Mouse (Mus musculus) kidney, embryonic 14.5 days (tissue): ENCODE data around the gene Ppp1r37. TPM values are rescaled to one million over a fixed set of nuclear protein-coding genes. Genes with fewer than 3 reads are reported as not detected.

Source experiments
- ATAC-seq: fragments of 200-750 bp; cut with Nextera tagmentation; 2 replicates; pipeline ENCODE4 v1.8.0; 2017; ENCODE audit warnings: moderate number of reproducible peaks, mild to moderate bottlenecking, moderate TSS enrichment, moderate library complexity; ENCODE audit not compliant: low FRiP score, low TSS enrichment
- H3K27ac ChIP-seq: fragments of 300-500 bp; sonication (generic); 2 replicates; pipeline ENCODE4 v1.5.1; 2014; ENCODE audit warnings: low read depth, mild to moderate bottlenecking, low read length, moderate library complexity, mixed read lengths
- H3K27me3 ChIP-seq: fragments of 300-500 bp; sonication (generic); 2 replicates; pipeline ENCODE4 v1.6.1; 2014; ENCODE audit warnings: mild to moderate bottlenecking, low read length; ENCODE audit not compliant: control insufficient read depth, insufficient read depth
- H3K36me3 ChIP-seq: fragments of 300-500 bp; sonication (generic); 2 replicates; pipeline ENCODE4 v1.6.1; 2014; ENCODE audit warnings: low read length, mixed read lengths; ENCODE audit not compliant: control insufficient read depth, insufficient read depth
- H3K4me1 ChIP-seq: fragments of 300-500 bp; sonication (generic); 2 replicates; pipeline ENCODE4 v1.6.1; 2014; ENCODE audit warnings: low read length, mixed read lengths; ENCODE audit not compliant: control insufficient read depth, insufficient read depth
- H3K4me2 ChIP-seq: fragments of 300-500 bp; sonication (generic); replicated peaks from 2 replicates; pipeline ENCODE4 v1.6.1; 2014; ENCODE audit warnings: low read depth, mild to moderate bottlenecking, low read length
- H3K4me3 ChIP-seq: fragments of 300-500 bp; sonication (generic); 2 replicates; pipeline ENCODE4 v1.5.1; 2014; ENCODE audit warnings: mild to moderate bottlenecking, low read length
- H3K9ac ChIP-seq: fragments of 300-500 bp; sonication (generic); 2 replicates; pipeline ENCODE4 v1.6.1; 2014; ENCODE audit warnings: low read depth, mild to moderate bottlenecking, low read length, moderate library complexity
- H3K9me3 ChIP-seq: fragments of 300-500 bp; sonication (generic); 2 replicates; pipeline ENCODE4 v1.6.1; 2016; ENCODE audit warnings: low read length; ENCODE audit not compliant: control insufficient read depth
- WGBS: fragments of 180-500 bp; shearing (Covaris S2); extraction: QIAGEN DNeasy Blood & Tissue Kit; methylation state at CpG from one replicate; pipeline ENCODE4 v1.1.7; 2014; 5-methylcytosine and 5-hydroxymethylcytosine counted together
- polyA plus RNA-seq: library from polyadenylated mRNA; unstranded; fragments of >200 nt; fragmentation: Nextera tagmentation; extraction: Ambion mirVana; gene quantifications from 2 replicates; pipeline ENCODE4 v1.2.1, GENCODE M21; 2014

Gene Ppp1r37
- polyA plus RNA-seq, 1 experiment from 2014 or later: 6.5 TPM

DNA sequence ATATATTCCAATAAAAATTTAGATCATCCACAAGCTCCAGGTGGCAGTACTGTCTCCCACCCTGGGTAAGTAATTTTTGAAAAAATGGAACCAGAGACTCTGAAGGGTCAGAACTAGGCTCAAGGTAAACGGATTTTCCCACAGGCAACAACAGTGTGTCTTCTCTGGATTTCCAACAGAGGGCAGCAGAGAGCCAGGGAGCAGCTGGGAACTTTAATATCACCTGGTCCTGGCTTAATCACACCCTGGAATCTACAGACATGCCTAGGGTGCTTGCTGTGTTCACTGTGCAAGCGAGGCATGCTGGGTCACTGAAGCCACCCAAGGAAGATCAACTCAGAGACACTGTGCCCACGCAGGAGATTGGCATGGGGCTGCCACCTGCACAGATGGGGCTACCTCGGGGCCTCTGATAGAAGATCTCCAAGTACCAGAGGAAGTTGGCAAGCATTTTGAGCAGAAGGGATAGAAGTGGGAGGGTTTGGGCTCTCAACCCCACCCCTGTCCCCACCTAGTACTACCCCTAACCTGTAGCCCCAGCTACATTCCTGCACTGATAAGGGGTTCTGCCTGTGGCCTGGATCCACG, 59.3 kb downstream of the Ppp1r37 start:
- no peak overlapping the region for H3K27ac ChIP-seq
- no peaks in the 10 kb centered on the region for H3K27me3 ChIP-seq
- 0 out of 2 replicates have a peak, but pooled peaks cover 4% of the 10 kb centered on the region for H3K4me1 ChIP-seq
- no peak overlapping the region for H3K4me2 ChIP-seq
- no peaks in the 10 kb centered on the region for H3K36me3 ChIP-seq
- WGBS: 34% methylated on average over 5 of the region's 5 CpGs
- H3K9me3 ChIP-seq: no peaks in the 10 kb centered on the region
- ATAC-seq: no peak
- no peak overlapping the region for H3K4me3 ChIP-seq
- no peak overlapping the region for H3K9ac ChIP-seq

DNA sequence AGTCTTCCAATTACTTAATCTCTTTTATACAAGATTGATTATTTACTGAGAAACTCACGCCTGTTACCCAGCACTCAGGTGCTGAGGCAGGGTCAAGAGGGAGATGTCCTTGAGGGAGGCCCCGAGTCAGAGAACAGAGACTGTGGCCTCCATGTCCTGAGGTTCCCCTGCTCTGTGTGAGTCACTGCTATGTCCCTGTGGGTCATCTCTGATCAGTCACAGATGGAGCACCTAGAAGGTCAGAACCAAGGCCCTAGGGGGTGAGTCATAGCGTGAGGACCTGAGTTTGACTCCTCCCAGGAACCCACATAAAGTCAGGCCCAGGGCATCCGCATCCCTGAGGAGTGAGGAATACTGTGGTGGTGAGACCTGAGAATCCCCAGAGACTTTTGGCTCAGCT, 61.2 kb downstream of the Ppp1r37 start:
- H3K4me3 ChIP-seq: no peak overlapping the region
- no peak overlapping the region for H3K9ac ChIP-seq
- no peaks in the 10 kb centered on the region for H3K4me1 ChIP-seq
- H3K27ac ChIP-seq: no peak overlapping the region
- no peaks in the 10 kb centered on the region for H3K27me3 ChIP-seq
- H3K9me3 ChIP-seq: no peaks in the 10 kb centered on the region
- no peak for ATAC-seq
- H3K4me2 ChIP-seq: no peak overlapping the region
- WGBS: 84% methylated on average over 4 of the region's 4 CpGs
- H3K36me3 ChIP-seq: no peaks in the 10 kb centered on the region

DNA sequence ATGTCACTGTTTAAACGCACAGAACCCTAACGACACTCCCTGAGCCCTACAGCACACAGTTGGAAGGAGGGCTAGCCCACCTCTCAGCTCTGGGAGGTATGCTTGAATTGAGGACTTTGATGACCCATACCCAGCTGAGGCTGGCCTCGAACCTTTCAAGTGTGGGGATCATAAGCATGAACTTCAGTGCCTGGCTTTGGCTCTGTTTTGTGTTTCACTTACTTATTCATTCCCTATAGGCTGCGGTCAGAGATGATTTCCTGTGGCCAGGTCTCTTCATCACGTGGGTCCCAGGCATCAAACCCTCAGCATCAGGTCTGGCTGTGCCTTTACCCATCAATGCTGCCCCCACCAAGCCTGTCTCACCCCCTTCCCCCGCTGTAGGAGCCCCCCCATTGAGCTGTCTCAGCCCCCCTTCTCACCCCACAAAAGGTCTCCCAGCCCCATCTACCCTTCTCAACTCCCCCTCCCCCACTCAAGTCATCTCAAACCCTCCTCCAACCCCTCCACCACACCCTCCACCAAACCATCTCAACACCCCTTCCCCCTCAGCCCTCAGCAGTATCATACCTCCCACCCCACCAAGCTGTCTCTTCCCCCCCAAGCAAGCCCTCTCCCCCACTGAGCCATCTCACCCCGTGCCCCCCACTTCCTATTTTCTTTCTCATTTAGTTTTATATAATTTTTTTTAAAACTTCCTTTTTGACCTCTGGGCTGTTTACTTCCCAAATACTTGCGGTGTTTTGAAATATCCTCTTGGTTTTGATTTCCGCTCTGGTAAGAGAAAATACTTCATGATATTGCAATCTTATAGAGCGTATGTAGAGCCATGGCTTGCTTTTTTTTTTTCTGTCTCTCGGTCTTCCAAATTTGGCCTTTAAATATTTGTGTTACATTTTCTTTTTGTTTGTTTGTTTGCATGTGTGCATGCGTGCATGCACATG, 62.2 kb downstream of the Ppp1r37 start:
- WGBS: 71% methylated on average over 12 of the region's 12 CpGs
- ATAC-seq: no peak
- Histone ChIP-seq H3K9ac (no peak overlapping the region), H3K4me1 (0 out of 2 replicates have a peak, but pooled peaks cover 2% of the 10 kb centered on the region), H3K27me3 (no peaks in the 10 kb centered on the region), H3K27ac (no peak overlapping the region), H3K36me3 (no peaks in the 10 kb centered on the region), H3K4me3 (no peak overlapping the region), H3K4me2 (no peak overlapping the region), H3K9me3 (no peaks in the 10 kb centered on the region)

DNA sequence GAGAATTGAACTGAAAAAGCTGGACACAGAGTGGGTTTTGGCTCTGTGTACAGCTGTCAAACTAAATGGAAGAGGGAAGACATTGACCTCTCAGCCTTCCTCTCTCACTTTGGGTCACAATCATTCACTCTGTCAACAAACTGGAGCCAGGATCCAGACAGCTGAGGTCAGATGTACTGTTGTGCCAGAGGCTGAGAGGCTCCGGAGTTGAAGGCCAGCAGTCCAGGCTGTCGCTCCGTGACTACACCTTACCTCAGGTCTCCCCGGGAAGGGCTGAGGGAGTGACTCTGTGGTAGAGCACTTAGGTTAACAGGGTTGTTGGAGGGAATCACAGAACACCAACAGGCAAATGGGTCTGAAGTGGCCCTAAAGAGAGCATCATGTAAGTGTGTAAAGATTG, 64.5 kb downstream of the Ppp1r37 start:
- H3K9me3 ChIP-seq: no peaks in the 10 kb centered on the region
- no peak for ATAC-seq
- H3K36me3 ChIP-seq: no peaks in the 10 kb centered on the region
- H3K27me3 ChIP-seq: no peaks in the 10 kb centered on the region
- H3K9ac ChIP-seq: no peak overlapping the region
- no peak overlapping the region for H3K4me3 ChIP-seq
- H3K27ac ChIP-seq: no peak overlapping the region
- WGBS: 25% methylated on average over 4 of the region's 4 CpGs
- 0 out of 2 replicates have a peak, but pooled peaks cover 4% of the 10 kb centered on the region for H3K4me1 ChIP-seq
- no peak overlapping the region for H3K4me2 ChIP-seq

GRCm38 (mm10) chr7:19496214-19496555, 66.7 kb downstream of the Ppp1r37 start:
- Histone ChIP-seq H3K4me2 (no peak overlapping the region), H3K4me1 (0 out of 2 replicates have a peak, but pooled peaks cover 10% of the 10 kb centered on the region), H3K4me3 (no peak overlapping the region), H3K9me3 (no peaks in the 10 kb centered on the region), H3K36me3 (no peaks in the 10 kb centered on the region), H3K27me3 (peaks cover 10% of the 10 kb centered on the region), H3K9ac (no peak overlapping the region), H3K27ac (no peak overlapping the region)
- WGBS: 57% methylated on average over 5 of the region's 5 CpGs
- ATAC-seq: no peak

DNA sequence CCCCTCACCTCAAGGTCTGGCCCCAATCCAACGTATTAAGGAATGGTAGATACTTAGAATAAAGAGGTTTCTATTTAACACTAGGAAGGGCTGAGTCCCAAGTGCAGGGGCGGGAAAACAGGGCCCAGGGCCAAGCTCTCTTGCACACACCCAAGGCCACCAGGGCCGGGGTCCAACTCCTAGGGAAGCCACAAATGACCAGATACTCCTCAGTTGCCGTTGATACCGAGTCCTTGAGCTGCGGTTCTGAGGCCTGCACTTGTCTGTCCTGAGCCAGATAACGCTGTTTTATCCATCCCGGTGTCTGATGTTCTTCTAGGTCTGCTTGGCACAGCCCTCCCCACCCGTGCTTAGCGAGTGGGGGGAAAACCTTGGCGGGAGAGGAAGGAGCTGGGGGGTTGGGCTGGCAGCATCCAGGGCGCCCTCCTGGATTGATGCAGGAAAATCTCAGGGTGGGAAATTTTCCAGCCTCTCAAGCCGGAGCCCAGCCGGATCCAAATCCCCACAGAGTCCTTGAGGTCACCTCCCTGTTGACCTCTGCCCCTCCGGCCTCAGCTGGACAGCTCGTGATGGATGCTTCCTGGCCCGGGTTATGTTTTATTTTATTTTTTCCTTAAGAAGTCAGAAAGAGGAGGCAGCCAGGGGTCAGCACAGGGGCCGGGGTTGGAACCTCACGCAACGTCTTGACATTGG, 67.2 kb downstream of the Ppp1r37 start:
- H3K27me3 ChIP-seq: peaks cover 15% of the 10 kb centered on the region
- 0 out of 2 replicates have a peak, but pooled peaks cover 10% of the 10 kb centered on the region for H3K4me1 ChIP-seq
- H3K9me3 ChIP-seq: no peaks in the 10 kb centered on the region
- H3K36me3 ChIP-seq: no peaks in the 10 kb centered on the region
- H3K4me2 ChIP-seq: no peak overlapping the region
- H3K9ac ChIP-seq: no peak overlapping the region
- no peak overlapping the region for H3K27ac ChIP-seq
- ATAC-seq: no peak; the same call in 1 of the 2 replicates
- H3K4me3 ChIP-seq: no peak overlapping the region
- 44% methylated on average over 20 of the region's 20 CpGs for WGBS

DNA sequence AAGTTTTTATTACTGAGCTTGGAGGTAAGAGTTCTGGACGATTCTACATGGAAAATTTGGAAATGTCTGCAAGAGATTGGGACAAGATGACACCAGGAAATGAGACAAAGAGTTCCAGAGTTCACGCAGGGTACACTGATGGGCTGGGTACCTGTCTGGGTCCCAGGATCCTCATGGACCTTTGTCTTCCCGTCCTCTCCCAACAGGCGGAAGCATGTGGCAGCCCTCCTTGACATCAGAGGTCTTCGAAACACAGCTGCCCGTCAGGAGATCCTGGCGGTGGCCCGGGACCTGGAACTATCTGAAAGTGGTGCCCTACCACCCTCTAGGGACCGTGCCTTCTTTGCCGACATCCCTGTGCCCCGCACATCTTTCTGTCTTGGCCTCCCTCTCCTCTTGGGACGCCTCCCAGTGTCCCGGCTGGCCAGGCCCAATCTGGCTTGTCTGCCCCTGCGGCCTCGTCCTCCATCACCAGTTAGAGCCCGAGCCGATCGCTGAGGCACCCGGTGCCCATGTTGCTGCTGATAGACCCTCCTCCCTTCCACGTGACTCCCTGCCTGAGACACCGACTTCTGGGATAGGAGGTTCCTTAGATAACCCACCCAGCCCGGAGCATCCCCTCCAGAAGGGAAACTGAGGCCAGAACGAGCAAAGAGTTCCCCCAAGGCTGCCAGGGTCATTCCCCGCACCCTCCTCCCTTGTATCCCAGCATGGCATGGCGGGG, 68.0 kb downstream of the Ppp1r37 start:
- 88% methylated on average over 25 of the region's 25 CpGs for WGBS
- Histone ChIP-seq H3K4me1 (0 out of 2 replicates have a peak, but pooled peaks cover 10% of the 10 kb centered on the region), H3K4me3 (no peak overlapping the region), H3K36me3 (no peaks in the 10 kb centered on the region), H3K9me3 (no peaks in the 10 kb centered on the region), H3K4me2 (no peak overlapping the region), H3K27ac (no peak overlapping the region), H3K9ac (no peak overlapping the region; the same call in 1 of the 2 replicates), H3K27me3 (peaks cover 21% of the 10 kb centered on the region)
- no peak for ATAC-seq

- Histone ChIP-seq H3K4me1 (0 out of 2 replicates have a peak, but pooled peaks cover 10% of the 10 kb centered on the region), H3K4me3 (peak overlapping the region; percentile 16), H3K9ac (peak overlapping the region; percentile 25; the same call in 1 of the 2 replicates), H3K36me3 (no peaks in the 10 kb centered on the region), H3K27me3 (peaks cover 37% of the 10 kb centered on the region), H3K27ac (peak overlapping the region; percentile 19; the same call in 1 of the 2 replicates), H3K4me2 (peak overlapping the region; percentile 37), H3K9me3 (no peaks in the 10 kb centered on the region)
- WGBS: 6% methylated on average over 26 of the region's 26 CpGs
- 0 out of 2 replicates have a peak, but pooled peaks have one; percentile 18 for ATAC-seq
Measured at GRCm38 (mm10) chr7:19491731-19492130, 71.1 kb downstream of the Ppp1r37 start.
